In the genomic region with DNA sequence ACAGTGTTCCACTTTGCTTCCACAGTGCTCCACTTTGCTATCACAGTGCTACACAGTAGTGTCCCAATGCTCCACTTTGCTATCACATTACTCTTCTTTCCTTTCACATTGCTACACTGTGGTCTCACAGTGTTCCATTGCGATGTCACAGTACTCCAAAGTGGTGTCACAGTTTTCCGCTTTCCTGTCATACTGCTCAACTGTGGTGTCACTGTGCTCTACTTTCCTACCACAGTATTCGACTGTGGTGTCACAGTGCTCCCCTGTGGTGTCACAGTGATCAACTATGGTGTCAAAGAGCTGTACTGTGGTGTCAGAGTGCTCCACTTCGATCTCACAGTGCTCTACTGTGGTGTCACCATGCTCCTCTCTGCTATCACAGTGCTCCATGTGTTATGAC, we compare ENCODE assay signal across 9 mouse cellular contexts.
DNase-seq lines count a peak whose midpoint lies in the region; ATAC-seq and TF ChIP-seq lines count a peak whose summit lies in the region.
"Had no signal": no experiment of that assay in that cellular context is flagged by ENCODE, and none has a peak within 500 bp of the region (broad histone marks: within the 10 kb centered on the region; RNA-seq: fewer than 3 reads in every experiment).

No protein-coding gene starts in this region.

- H3K4me2 ChIP-seq in liver, embryonic 11.5 days: no peak overlapping the region
- H3K4me2 ChIP-seq in CH12.LX (ENCODE audit: insufficient read depth, low read depth, poor library complexity, severe bottlenecking): no peak overlapping the region
- no peak overlapping the region for H3K4me2 ChIP-seq in liver, embryonic 14.5 days (ENCODE audit: low read depth)
- H3K4me2 ChIP-seq: midbrain, embryonic 12.5 days had no signal

- in situ Hi-C loops in CH12.LX (cut with MboI; ENCODE audit: low pct_ligation_motif_present, low pct_unique_long_range_greater_than_20kb, low sequenced_read_pairs): no loop called here

- no peaks in the 10 kb centered on the region for H3K36me3 ChIP-seq in liver, embryonic 11.5 days (ENCODE audit: control insufficient read depth, insufficient read depth, low read length)
- no peaks in the 10 kb centered on the region for H3K36me3 ChIP-seq in CH12.LX (replicated peaks in 1 of 2; ENCODE audit: control insufficient read depth in 1 of 2, insufficient read depth in 1 of 2, low read length in 1 of 2)
- no peaks in the 10 kb centered on the region for H3K36me3 ChIP-seq in liver, embryonic 14.5 days (replicated peaks; ENCODE audit: control insufficient read depth, insufficient read depth, low read depth)
- H3K36me3 ChIP-seq: midbrain, embryonic 12.5 days had no signal

- no peak overlapping the region for H3K27ac ChIP-seq in liver, embryonic 11.5 days (ENCODE audit: low read depth, low read length)
- H3K27ac ChIP-seq in CH12.LX (ENCODE audit: insufficient read depth, low read depth): no peak overlapping the region
- no peak overlapping the region for H3K27ac ChIP-seq in cortical plate, adult 2 months (ENCODE audit: insufficient read depth, low read length)
- no peak overlapping the region for H3K27ac ChIP-seq in liver, embryonic 14.5 days
- H3K27ac ChIP-seq: midbrain, embryonic 12.5 days had no signal

- H3K9me3 ChIP-seq in liver, embryonic 11.5 days (ENCODE audit: control insufficient read depth, low read length): no peaks in the 10 kb centered on the region
- H3K9me3 ChIP-seq in CH12.LX (replicated peaks; ENCODE audit: low read length): no peaks in the 10 kb centered on the region
- no peaks in the 10 kb centered on the region for H3K9me3 ChIP-seq in liver, embryonic 14.5 days (ENCODE audit: control insufficient read depth, low read length)
- H3K9me3 ChIP-seq: midbrain, embryonic 12.5 days had no signal

- WGBS in liver, embryonic 11.5 days: 65% methylated on average over 4 of the region's 4 CpGs
- WGBS in liver, embryonic 14.5 days (ENCODE audit: insufficient replicate concordance): 59% methylated on average over 4 of the region's 4 CpGs

- dilution Hi-C loops in CH12.LX (cut with MboI; ENCODE audit: extremely low pct_ligation_motif_present, extremely low pct_unique_long_range_greater_than_20kb, low sequenced_read_pairs): no loop called here

- DNase-seq in liver (peak; percentile 4), CH12.LX (ENCODE audit: extremely low read depth) (no peak)
- no peak for DNase-seq in liver, embryonic 11.5 days (ENCODE audit: low spot score)
- no peak for DNase-seq in liver, embryonic 14.5 days (ENCODE audit: low read depth in 3 of 3, low spot score in 3 of 3)
- DNase-seq in gastrocnemius, postnatal 10 days: no peak
- DNase-seq in adrenal gland, adult 2 months: no peak

- H3K9ac ChIP-seq in liver, embryonic 11.5 days (ENCODE audit: low read depth, low read length): no peak overlapping the region
- H3K9ac ChIP-seq in CH12.LX (ENCODE audit: insufficient read depth, low read depth): no peak overlapping the region
- H3K9ac ChIP-seq in liver, embryonic 14.5 days (replicated peaks): no peak overlapping the region
- H3K9ac ChIP-seq: midbrain, embryonic 12.5 days had no signal

- no peaks in the 10 kb centered on the region for H3K4me1 ChIP-seq in liver, embryonic 11.5 days (replicated peaks; ENCODE audit: control insufficient read depth, insufficient read depth, low read length)
- peaks cover 0 to under 1% of the 10 kb centered on the region in 2 experiments; a peak in 1 of 4 replicates for H3K4me1 ChIP-seq in CH12.LX (ENCODE audit: control insufficient read depth in 1 of 2, insufficient read depth in 2 of 2)
- no peaks in the 10 kb centered on the region for H3K4me1 ChIP-seq in cortical plate, adult 2 months (ENCODE audit: control insufficient read depth, insufficient read depth, low read length)
- H3K4me1 ChIP-seq in liver, embryonic 14.5 days (replicated peaks; ENCODE audit: control insufficient read depth in 2 of 2, insufficient read depth in 2 of 2, low read length in 1 of 2): no peaks in the 10 kb centered on the region
- H3K4me1 ChIP-seq: midbrain, embryonic 12.5 days had no signal

- peak in 1 of 2 experiments; percentile 52; a peak in 2 of 4 replicates for TF ChIP-seq CTCF in CH12.LX (conservative IDR thresholded peaks at IDR 0.05 in 1 of 2, IDR thresholded peaks at IDR 0.05 in 1 of 2; ENCODE audit: low read depth in 2 of 2, low read length in 2 of 2)
- TF ChIP-seq CTCF in cortical plate, adult 2 months (IDR thresholded peaks at IDR 0.05; ENCODE audit: extremely low read depth, insufficient read depth, low read length): peak; percentile 35
- peak; percentile 38; the same call in 1 of the 2 replicates for TF ChIP-seq CTCF in liver, embryonic 14.5 days (IDR thresholded peaks at IDR 0.05; ENCODE audit: low read depth)

- H3K27me3 ChIP-seq in liver, embryonic 11.5 days (replicated peaks; ENCODE audit: control insufficient read depth, insufficient read depth, low read length): no peaks in the 10 kb centered on the region
- no peaks in the 10 kb centered on the region for H3K27me3 ChIP-seq in CH12.LX (replicated peaks)
- no peaks in the 10 kb centered on the region for H3K27me3 ChIP-seq in liver, embryonic 14.5 days (ENCODE audit: control insufficient read depth, insufficient read depth, low read length)
- H3K27me3 ChIP-seq: midbrain, embryonic 12.5 days had no signal

- TF ChIP-seq POLR2A in CH12.LX (IDR thresholded peaks at IDR 0.05; ENCODE audit: low read depth, low read length): no peak
- no peak for TF ChIP-seq POLR2A in cortical plate, adult 2 months (IDR thresholded peaks at IDR 0.05; ENCODE audit: extremely low read depth, insufficient read depth, low read length)

- peak; percentile 52 for TF ChIP-seq RAD21 in CH12.LX (IDR thresholded peaks at IDR 0.05; ENCODE audit: low read depth, low read length)

- TF ChIP-seq EP300 in CH12.LX (IDR thresholded peaks at IDR 0.05; ENCODE audit: low read length): no peak
- TF ChIP-seq EP300 in liver, embryonic 14.5 days (IDR thresholded peaks at IDR 0.05; ENCODE audit: low read depth): no peak

- ATAC-seq in liver, embryonic 11.5 days (replicated peaks; ENCODE audit: low FRiP score): no peak
- no peak for ATAC-seq in liver, embryonic 14.5 days (ENCODE audit: insufficient read depth)
- no peak for ATAC-seq in cerebellum, adult (ENCODE audit: insufficient number of reproducible peaks, low FRiP score, low TSS enrichment)

- H3K4me3 ChIP-seq in liver, embryonic 11.5 days (ENCODE audit: low read depth, low read length): no peak overlapping the region
- H3K4me3 ChIP-seq in CH12.LX (replicated peaks in 1 of 3; ENCODE audit: low read depth in 2 of 3, low read length in 2 of 3, poor library complexity in 1 of 3): no peak overlapping the region
- no peak overlapping the region for H3K4me3 ChIP-seq in cortical plate, adult 2 months (ENCODE audit: insufficient read depth, low read length)
- no peak overlapping the region for H3K4me3 ChIP-seq in liver, embryonic 14.5 days (ENCODE audit: insufficient read depth in 1 of 2, low read depth in 2 of 2, low read length in 2 of 2)
- H3K4me3 ChIP-seq: midbrain, embryonic 12.5 days had no signal

- no peaks in the 10 kb centered on the region for H3K79me2 ChIP-seq in CH12.LX (replicated peaks; ENCODE audit: control insufficient read depth, extremely low read depth, insufficient read depth, poor library complexity, severe bottlenecking)

TF ChIP-seq in CH12.LX, 34 proteins besides CTCF, POLR2A, EP300 and RAD21:
- no peak for TF ChIP-seq JUND (conservative IDR thresholded peaks at IDR 0.05; ENCODE audit: low read depth, low read length)
- TF ChIP-seq SMC3 (IDR thresholded peaks at IDR 0.05; ENCODE audit: low read depth, low read length): peak; percentile 53
